Mouse (Mus musculus): ENCODE results near the gene Ntf5. TPM values are rescaled to one million over a fixed set of nuclear protein-coding genes. Genes with fewer than 3 reads are reported as not detected.

Ntf5 gene
- polyA plus RNA-seq, 1 experiment from 2014 or later: 4.9 TPM

DNA sequence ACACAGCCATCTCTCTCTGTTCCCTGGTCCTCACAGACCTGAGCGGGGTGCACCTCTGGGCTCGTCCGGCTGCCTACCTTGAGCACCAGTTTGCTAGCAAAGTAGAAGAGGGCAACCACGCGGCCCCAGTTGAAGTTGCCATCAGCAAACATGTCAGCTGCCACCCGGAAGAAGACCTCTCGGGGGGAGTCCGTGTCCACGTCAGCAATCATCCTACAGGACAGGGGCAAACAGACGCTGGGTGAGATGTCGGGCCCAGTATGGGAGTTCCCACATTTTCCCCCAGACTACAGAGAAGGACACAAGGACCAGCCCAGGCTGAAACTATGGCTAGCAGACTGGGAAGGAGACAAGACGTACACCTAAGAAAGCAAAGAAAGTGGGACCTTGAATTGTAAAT, 51.6 kb downstream of the Ntf5 start:
- peak overlapping the region; percentile 73; the same call in 1 of the 2 replicates for H3K4me2 ChIP-seq (replicated peaks)
- no peaks in the 10 kb centered on the region for H3K9me3 ChIP-seq (replicated peaks)
- no peak overlapping the region for H3K27ac ChIP-seq (replicated peaks)
- H3K9ac ChIP-seq: peak overlapping the region; percentile 59
- no peak for ATAC-seq (ENCODE audit: insufficient number of reproducible peaks, low FRiP score, low TSS enrichment, low read depth)
- WGBS: 94% methylated on average over 12 of the region's 12 CpGs
- no peaks in the 10 kb centered on the region for H3K27me3 ChIP-seq
- peaks cover 35% of the 10 kb centered on the region for H3K4me1 ChIP-seq
- peaks cover 28% of the 10 kb centered on the region for H3K36me3 ChIP-seq
- peak overlapping the region; percentile 71 for H3K4me3 ChIP-seq (replicated peaks)

DNA sequence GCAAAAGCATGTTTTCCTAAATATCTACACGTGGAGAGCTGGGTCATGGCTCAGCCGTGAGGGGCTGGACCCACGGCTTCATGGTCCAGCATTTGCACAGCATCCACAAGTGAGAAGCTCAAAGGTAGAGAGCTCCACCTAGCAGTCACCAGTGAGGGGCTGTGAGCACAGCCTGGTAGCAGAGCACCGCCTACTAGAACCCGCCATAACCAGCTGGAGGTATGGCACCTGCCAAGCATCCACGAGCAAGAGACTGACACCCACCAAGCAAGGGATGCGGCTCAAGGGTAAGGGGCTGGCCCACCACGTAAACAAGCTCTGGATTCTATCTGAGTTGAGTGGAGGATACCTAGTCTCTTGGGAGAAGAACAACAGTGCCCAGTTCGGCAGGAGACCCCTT, 52.1 kb downstream of the Ntf5 start:
- no peak for ATAC-seq (ENCODE audit: insufficient number of reproducible peaks, low FRiP score, low TSS enrichment, low read depth)
- Histone ChIP-seq H3K4me1 (peaks cover 31% of the 10 kb centered on the region), H3K9ac (peak overlapping the region; percentile 59; the same call in 1 of the 2 replicates), H3K9me3 (replicated peaks) (no peaks in the 10 kb centered on the region), H3K4me3 (replicated peaks) (peak overlapping the region; percentile 71), H3K36me3 (peaks cover 28% of the 10 kb centered on the region), H3K27me3 (no peaks in the 10 kb centered on the region), H3K4me2 (replicated peaks) (peak overlapping the region; percentile 73), H3K27ac (replicated peaks) (no peak overlapping the region)
- WGBS: 75% methylated on average over 9 of the region's 9 CpGs

DNA sequence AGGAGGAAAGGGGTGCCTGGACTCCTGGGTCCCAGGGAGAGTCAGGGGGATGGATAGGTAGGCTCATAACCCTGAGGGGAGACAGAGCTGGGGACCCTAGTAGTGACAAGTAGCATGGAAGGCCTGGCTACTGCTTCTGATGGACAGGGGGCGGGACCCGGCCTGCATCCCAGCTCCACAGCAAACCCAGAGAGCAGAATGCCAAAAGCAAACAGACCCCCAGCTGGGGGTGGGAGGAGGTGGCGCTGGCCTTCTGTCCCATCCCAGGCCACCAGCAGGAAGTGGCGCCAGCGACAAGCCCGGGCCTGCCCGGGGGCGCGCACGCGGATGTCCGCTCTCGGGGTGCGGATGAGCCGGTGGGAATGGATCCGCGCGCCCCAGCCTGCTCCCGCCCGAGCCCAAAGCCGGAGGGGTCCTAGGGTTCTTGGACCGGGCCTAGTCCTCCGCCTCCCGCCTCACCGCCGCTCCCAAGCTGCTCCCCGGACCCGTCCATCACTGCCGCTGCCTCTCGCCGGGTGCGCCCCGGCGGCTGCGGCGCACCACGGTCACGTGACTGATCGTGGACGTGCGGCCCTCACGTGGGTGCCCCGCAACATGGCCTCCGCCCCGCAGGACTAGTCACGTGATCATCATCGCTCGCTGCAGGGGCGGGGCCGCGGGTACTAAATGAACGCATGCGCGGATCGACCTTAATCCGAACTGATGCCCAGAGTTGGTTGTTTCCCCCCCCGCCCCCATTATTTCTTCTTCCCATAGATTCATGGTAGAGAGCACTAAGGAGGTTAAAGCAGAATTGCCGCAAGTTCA, 53.0 kb downstream of the Ntf5 start, which contains the start of gene Bax:
TSS of gene Bax (minus strand) at position 616 of the 807 bp plus-strand sequence.
- WGBS: under 1% methylated on average over 53 of the region's 58 CpGs

More for the DNA sequence above, 53.0 kb downstream of the Ntf5 start, which contains the start of gene Bax:
- H3K4me2 ChIP-seq (replicated peaks): peak within 1 kb of the TSS; percentile 73
- H3K36me3 ChIP-seq: peaks cover 28% of the 10 kb centered on the region
- peak within 1 kb of the TSS; percentile 51; the same call in 1 of the 2 replicates for H3K27ac ChIP-seq (replicated peaks)
- no peaks in the 10 kb centered on the region for H3K9me3 ChIP-seq (replicated peaks)
- H3K27me3 ChIP-seq: no peaks in the 10 kb centered on the region
- ATAC-seq (ENCODE audit: insufficient number of reproducible peaks, low FRiP score, low TSS enrichment, low read depth): peak; percentile 84
- peaks cover 23% of the 10 kb centered on the region for H3K4me1 ChIP-seq
- peak within 1 kb of the TSS; percentile 59 for H3K9ac ChIP-seq
- H3K4me3 ChIP-seq (replicated peaks): peak within 1 kb of the TSS; percentile 71

Small RNA genes within 50 kb of the gene (microRNA-seq; reads per million reads assigned to microRNA genes)
- not detected for gene Gm22133 (ENCODE audit: borderline number of aligned reads)

Other genes with a start within 250 kb of the Ntf5 start
- 0.33 and 0.39 TPM in 2 replicates for gene Slc17a7, start 249.7 kb upstream of the Ntf5 start, polyA plus RNA-seq (2015; fragmentation: Nextera tagmentation; extraction: Ambion mirVana)
- gene Gfy, start 234.1 kb upstream of the Ntf5 start, polyA plus RNA-seq (2015; fragmentation: Nextera tagmentation; extraction: Ambion mirVana): 5.5 and 13.4 TPM in 2 replicates
- not detected in 2 replicates for gene Pth2, start 232.7 kb upstream of the Ntf5 start, polyA plus RNA-seq (2015; fragmentation: Nextera tagmentation; extraction: Ambion mirVana)
- 1.00 and 1.1 TPM in 2 replicates for gene Ccdc155, start 208.8 kb upstream of the Ntf5 start, polyA plus RNA-seq (2015; fragmentation: Nextera tagmentation; extraction: Ambion mirVana)
- gene Dkkl1, start 201.5 kb upstream of the Ntf5 start, polyA plus RNA-seq (2015; fragmentation: Nextera tagmentation; extraction: Ambion mirVana): 30.7 and 38.5 TPM in 2 replicates
- gene Tead2, start 197.9 kb upstream of the Ntf5 start, polyA plus RNA-seq (2015; fragmentation: Nextera tagmentation; extraction: Ambion mirVana): 141 and 148 TPM in 2 replicates
- 4.8 and 4.9 TPM in 2 replicates for gene Cd37, start 174.6 kb upstream of the Ntf5 start, polyA plus RNA-seq (2015; fragmentation: Nextera tagmentation; extraction: Ambion mirVana)
- gene Slc6a16, start 172.6 kb upstream of the Ntf5 start, polyA plus RNA-seq (2015; fragmentation: Nextera tagmentation; extraction: Ambion mirVana): 0.13 and 0.27 TPM in 2 replicates
- gene Slc6a21, start 136.2 kb upstream of the Ntf5 start, polyA plus RNA-seq (2015; fragmentation: Nextera tagmentation; extraction: Ambion mirVana): not detected in 2 replicates
- gene Trpm4, start 79.9 kb upstream of the Ntf5 start, polyA plus RNA-seq (2015; fragmentation: Nextera tagmentation; extraction: Ambion mirVana): 21.9 and 23.9 TPM in 2 replicates
- 8.7 and 10.6 TPM in 2 replicates for gene Hrc, start 78.4 kb upstream of the Ntf5 start, polyA plus RNA-seq (2015; fragmentation: Nextera tagmentation; extraction: Ambion mirVana)
- 8.5 and 10.1 TPM in 2 replicates for gene Ppfia3, start 46.7 kb upstream of the Ntf5 start, polyA plus RNA-seq (2015; fragmentation: Nextera tagmentation; extraction: Ambion mirVana)
- gene Lin7b, start 43.1 kb upstream of the Ntf5 start, polyA plus RNA-seq (2015; fragmentation: Nextera tagmentation; extraction: Ambion mirVana): 3.8 and 4.0 TPM in 2 replicates
- gene Snrnp70, start 18.0 kb upstream of the Ntf5 start, polyA plus RNA-seq (2015; fragmentation: Nextera tagmentation; extraction: Ambion mirVana): 212 and 214 TPM in 2 replicates
- gene Kcna7, start 8.0 kb upstream of the Ntf5 start, polyA plus RNA-seq (2015; fragmentation: Nextera tagmentation; extraction: Ambion mirVana): 0.22 and 0.36 TPM in 2 replicates
- 2.0 and 4.8 TPM in 2 replicates for gene Lhb, start 7.1 kb downstream of the Ntf5 start, polyA plus RNA-seq (2015; fragmentation: Nextera tagmentation; extraction: Ambion mirVana)
- 40.6 and 42.0 TPM in 2 replicates for gene Gys1, start 21.1 kb downstream of the Ntf5 start, polyA plus RNA-seq (2015; fragmentation: Nextera tagmentation; extraction: Ambion mirVana)
- gene Ruvbl2, start 24.4 kb downstream of the Ntf5 start, polyA plus RNA-seq (2015; fragmentation: Nextera tagmentation; extraction: Ambion mirVana): 146 and 159 TPM in 2 replicates
- gene Ftl1, start 46.2 kb downstream of the Ntf5 start, polyA plus RNA-seq (2015; fragmentation: Nextera tagmentation; extraction: Ambion mirVana): 4,629 and 4,755 TPM in 2 replicates
- gene Bax, start 53.2 kb downstream of the Ntf5 start, polyA plus RNA-seq (2015; fragmentation: Nextera tagmentation; extraction: Ambion mirVana): 156 and 158 TPM in 2 replicates
- gene Tulp2, start 68.2 kb downstream of the Ntf5 start, polyA plus RNA-seq (2015; fragmentation: Nextera tagmentation; extraction: Ambion mirVana): 1.1 and 1.8 TPM in 2 replicates
- not detected in 2 replicates for gene Gm45808, start 73.1 kb downstream of the Ntf5 start, polyA plus RNA-seq (2015; fragmentation: Nextera tagmentation; extraction: Ambion mirVana)
- gene Dhdh, start 75.1 kb downstream of the Ntf5 start, polyA plus RNA-seq (2015; fragmentation: Nextera tagmentation; extraction: Ambion mirVana): 4.4 and 5.1 TPM in 2 replicates
- 258 and 262 TPM in 2 replicates for gene Nucb1, start 96.7 kb downstream of the Ntf5 start, polyA plus RNA-seq (2015; fragmentation: Nextera tagmentation; extraction: Ambion mirVana)
- gene Ppp1r15a, start 112.6 kb downstream of the Ntf5 start, polyA plus RNA-seq (2015; fragmentation: Nextera tagmentation; extraction: Ambion mirVana): 27.5 and 29.6 TPM in 2 replicates
- 7.5 and 7.6 TPM in 2 replicates for gene Plekha4, start 112.6 kb downstream of the Ntf5 start, polyA plus RNA-seq (2015; fragmentation: Nextera tagmentation; extraction: Ambion mirVana)
- 2.1 and 3.3 TPM in 2 replicates for gene Hsd17b14, start 141.2 kb downstream of the Ntf5 start, polyA plus RNA-seq (2015; fragmentation: Nextera tagmentation; extraction: Ambion mirVana)
- gene Bcat2, start 156.5 kb downstream of the Ntf5 start, polyA plus RNA-seq (2015; fragmentation: Nextera tagmentation; extraction: Ambion mirVana): 63.0 and 65.1 TPM in 2 replicates
- gene Fgf21, start 201.8 kb downstream of the Ntf5 start, polyA plus RNA-seq (2015; fragmentation: Nextera tagmentation; extraction: Ambion mirVana): 0.95 and 1.2 TPM in 2 replicates
- 4.8 and 5.3 TPM in 2 replicates for gene Fut1, start 203.6 kb downstream of the Ntf5 start, polyA plus RNA-seq (2015; fragmentation: Nextera tagmentation; extraction: Ambion mirVana)
- 0.38 and 0.41 TPM in 2 replicates for gene Izumo1, start 208.1 kb downstream of the Ntf5 start, polyA plus RNA-seq (2015; fragmentation: Nextera tagmentation; extraction: Ambion mirVana)
- 14.5 and 15.3 TPM in 2 replicates for gene Rasip1, start 213.8 kb downstream of the Ntf5 start, polyA plus RNA-seq (2015; fragmentation: Nextera tagmentation; extraction: Ambion mirVana)
- 20.0 and 21.4 TPM in 2 replicates for gene Mamstr, start 226.3 kb downstream of the Ntf5 start, polyA plus RNA-seq (2015; fragmentation: Nextera tagmentation; extraction: Ambion mirVana)

Data from embryonic facial prominence, embryonic 15.5 days (tissue).